20 mouse cellular contexts compared by ENCODE assay signal in the genomic region with DNA sequence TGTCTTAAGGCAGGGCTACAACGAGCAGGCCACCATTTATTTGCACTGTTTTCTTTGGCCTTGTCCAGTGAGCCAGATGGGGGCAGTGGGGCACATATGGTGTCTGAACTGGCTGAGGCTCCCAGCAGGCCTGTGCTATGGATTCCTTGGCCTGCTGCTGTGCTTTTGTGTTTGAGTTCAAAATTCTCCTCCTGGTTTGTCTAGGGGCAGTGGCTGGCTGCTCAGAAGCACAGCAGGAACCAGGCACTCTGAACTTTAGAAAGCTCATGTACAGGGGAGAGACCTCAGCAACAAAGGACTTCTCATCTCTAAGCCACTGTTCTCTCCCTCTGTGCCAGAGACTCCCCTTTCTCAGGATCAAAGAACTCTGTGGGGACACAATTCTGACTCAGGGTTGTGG.
DNase-seq lines count a peak whose midpoint lies in the region; ATAC-seq lines count a peak whose summit lies in the region.
"Had no signal": no experiment of that assay in that cellular context is flagged by ENCODE, and none has a peak within 500 bp of the region (broad histone marks: within the 10 kb centered on the region; RNA-seq: fewer than 3 reads in every experiment).

No protein-coding gene starts in this region.

- no peak overlapping the region for H3K4me2 ChIP-seq in hindbrain, embryonic 14.5 days (replicated peaks)
- H3K4me2 ChIP-seq: hindbrain, embryonic 15.5 days; liver, embryonic 13.5 days; lung, embryonic 15.5 days had no signal

- 23% methylated on average over 1 of the region's 1 CpGs for WGBS in hindbrain, embryonic 10.5 days
- WGBS in hindbrain, embryonic 14.5 days = 13% methylated on average over 1 of the region's 1 CpGs

- no peak overlapping the region for H3K4me3 ChIP-seq in hindbrain, embryonic 10.5 days
- H3K4me3 ChIP-seq in hindbrain, embryonic 14.5 days (replicated peaks; ENCODE audit: low read length) = no peak overlapping the region
- H3K4me3 ChIP-seq: hindbrain, embryonic 15.5 days; layer of hippocampus, adult 2 months; limb, embryonic 10.5 days; liver, embryonic 13.5 days; lung, embryonic 15.5 days had no signal

- no peak overlapping the region for H3K9ac ChIP-seq in hindbrain, embryonic 14.5 days
- H3K9ac ChIP-seq: hindbrain, embryonic 15.5 days; liver, embryonic 13.5 days; lung, embryonic 15.5 days had no signal

- peaks cover 10% of the 10 kb centered on the region for H3K4me1 ChIP-seq in hindbrain, embryonic 10.5 days (replicated peaks)
- no peaks in the 10 kb centered on the region for H3K4me1 ChIP-seq in hindbrain, embryonic 14.5 days (replicated peaks; ENCODE audit: control insufficient read depth, insufficient read depth, low read length)
- H3K4me1 ChIP-seq: hindbrain, embryonic 15.5 days; limb, embryonic 10.5 days; liver, embryonic 13.5 days; lung, embryonic 15.5 days had no signal

- no peaks in the 10 kb centered on the region for H3K9me3 ChIP-seq in hindbrain, embryonic 10.5 days
- no peaks in the 10 kb centered on the region for H3K9me3 ChIP-seq in hindbrain, embryonic 14.5 days (ENCODE audit: control insufficient read depth, low read length)
- H3K9me3 ChIP-seq: G1E; hindbrain, embryonic 15.5 days; limb, embryonic 10.5 days; liver, embryonic 13.5 days; lung, embryonic 15.5 days had no signal

- peak; percentile 51 for DNase-seq in hindbrain, embryonic 10.5 days (ENCODE audit: low spot score)
- no peak for DNase-seq in hindbrain, embryonic 14.5 days (ENCODE audit: low spot score)
- peak; percentile 10 for DNase-seq in retina, embryonic 14.5 days (ENCODE audit: low spot score)
- no peak for DNase-seq in retina, postnatal 1 day
- DNase-seq in embryo, embryonic 10.5 days (ENCODE audit: low spot score) = peak; percentile 44
- DNase-seq in testis, postnatal 14 days (ENCODE audit: low spot score) = no peak
- DNase-seq: adrenal gland, postnatal 10 days; cerebellum, adult 9-11 months; gastrocnemius, postnatal 10 days; kidney, adult 11 months; liver, embryonic 13.5 days; spleen, adult 18-20 months; thymus, adult 2 months had no signal

- peak overlapping the region; percentile 63 for H3K27ac ChIP-seq in hindbrain, embryonic 10.5 days
- H3K27ac ChIP-seq in hindbrain, embryonic 14.5 days = no peak overlapping the region
- H3K27ac ChIP-seq: hindbrain, embryonic 15.5 days; kidney, postnatal 0 days; layer of hippocampus, adult 2 months; limb, embryonic 10.5 days; liver, embryonic 13.5 days; lung, embryonic 15.5 days had no signal

- H3K36me3 ChIP-seq in hindbrain, embryonic 10.5 days = no peaks in the 10 kb centered on the region
- no peaks in the 10 kb centered on the region for H3K36me3 ChIP-seq in hindbrain, embryonic 14.5 days (replicated peaks; ENCODE audit: control insufficient read depth, insufficient read depth)
- H3K36me3 ChIP-seq: G1E; hindbrain, embryonic 15.5 days; limb, embryonic 10.5 days; liver, embryonic 13.5 days; lung, embryonic 15.5 days had no signal

- no peaks in the 10 kb centered on the region for H3K27me3 ChIP-seq in hindbrain, embryonic 10.5 days (ENCODE audit: insufficient read depth, poor library complexity, severe bottlenecking)
- no peaks in the 10 kb centered on the region for H3K27me3 ChIP-seq in hindbrain, embryonic 14.5 days (ENCODE audit: control insufficient read depth, insufficient read depth, low read length)
- H3K27me3 ChIP-seq: hindbrain, embryonic 15.5 days; liver, embryonic 13.5 days; lung, embryonic 15.5 days had no signal

- ATAC-seq in hindbrain, embryonic 14.5 days (ENCODE audit: low FRiP score) = no peak
- no peak for ATAC-seq in megakaryocyte progenitor cell, adult 5-6 weeks (replicated peaks; ENCODE audit: poor library complexity)

Comparison
In these comparisons a context has a peak if more than half of its experiments do, and no peak if none do; other contexts are left out.
1. DNase-seq: peak in hindbrain, embryonic 10.5 days (single experiment), retina, embryonic 14.5 days (single experiment) and embryo, embryonic 10.5 days (single experiment); none in hindbrain, embryonic 14.5 days (single experiment), retina, postnatal 1 day (single experiment) and testis, postnatal 14 days (single experiment).